Mouse (Mus musculus): ENCODE results near the gene Olfr1156.

Gene Olfr1156

DNA sequence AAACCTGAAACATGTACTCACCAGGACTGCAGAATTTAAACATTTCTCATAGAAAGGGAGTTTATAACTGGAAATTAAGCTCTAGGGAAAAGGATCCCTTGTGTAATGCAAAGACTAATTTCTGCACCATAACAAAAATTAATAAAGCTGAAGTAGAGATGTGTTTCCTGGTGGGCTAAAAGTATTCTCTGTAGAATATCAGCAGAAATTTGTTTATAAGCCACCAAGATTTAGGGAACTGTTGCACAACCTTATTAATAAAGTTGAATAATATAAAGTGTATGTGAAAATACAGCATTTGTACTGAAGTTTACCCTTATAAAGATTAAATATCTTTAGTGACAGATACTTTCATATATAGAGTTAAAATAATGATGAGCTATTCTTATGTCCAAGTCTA, at the start of gene Olfr1156:
Olfr1156 (minus strand) TSS at position 101 of the 400 bp plus-strand sequence.
- no peak for DNase-seq

GRCm38 (mm10) chr2:87989813-87990212, 36.9 kb upstream of the Olfr1156 start, which contains the start of gene Olfr1158:
Gene Olfr1158, plus strand, starts transcription at chr2:87990113.
- no peak for DNase-seq

- DNase-seq: no peak
These were observed 21.7 kb upstream of the Olfr1156 start, which contains the start of gene Olfr74 for GRCm38 (mm10) chr2:87974563-87974962. Gene Olfr74, minus strand, starts transcription at chr2:87974663.

- DNase-seq: no peak
These were observed 15.3 kb upstream of the Olfr1156 start, which contains the start of gene Olfr1157 for GRCm38 (mm10) chr2:87968199-87968598. Gene Olfr1157, minus strand, starts transcription at chr2:87968299.

DNA sequence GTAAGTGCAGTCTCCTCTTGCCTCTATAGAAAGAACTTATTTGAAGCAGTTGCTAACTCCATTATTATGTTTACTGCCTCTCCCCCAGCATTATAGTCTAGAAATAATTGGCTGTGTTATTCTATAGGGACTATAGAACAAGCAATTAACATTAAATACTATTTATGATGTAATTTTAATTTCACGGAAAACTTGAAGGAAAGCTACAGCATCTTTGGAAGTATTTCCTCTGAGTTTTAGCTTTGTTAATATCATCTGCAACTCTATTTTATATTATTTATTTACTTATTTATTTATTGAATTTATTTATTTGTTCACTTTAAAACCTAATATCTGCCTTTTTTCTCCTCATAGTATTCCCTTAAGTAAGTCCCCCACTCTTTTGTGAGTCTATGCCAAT, 7.9 kb downstream of the Olfr1156 start, which contains the start of gene Olfr1155:
Olfr1155 (minus strand) TSS at position 101 of the 400 bp plus-strand sequence.
- DNase-seq: no peak

GRCm38 (mm10) chr2:87905066-87905465, 47.8 kb downstream of the Olfr1156 start, which contains the start of gene Olfr1154:
Gene Olfr1154, minus strand, starts transcription at chr2:87905166.
- no peak for DNase-seq

Measured in spleen, adult 18-20 months (tissue).